Mouse (Mus musculus) spleen, adult 2 months (tissue): ENCODE measurements at regions not wholly inside any gene's neighbourhood (a gene's known extent, or its start where the extent isn't known, plus 50 kb on each side); places are given as distances from the start of the nearest gene placed in this dataset.

Source experiments
- CTCF ChIP-seq: fragments of 200-500 bp; IDR thresholded peaks from 2 replicates; pipeline ENCODE4 v1.5.1; 2011; ENCODE audit warnings: mild to moderate bottlenecking, inconsistent platforms; ENCODE audit not compliant: insufficient read depth, insufficient read length, insufficient replicate concordance; ENCODE audit errors: extremely low read depth
- POLR2A ChIP-seq: fragments of 200-500 bp; IDR thresholded peaks from 2 replicates; pipeline ENCODE4 v1.6.1; 2011; ENCODE audit warnings: low read depth, low read length, inconsistent platforms

- TF ChIP-seq POLR2A (no peak), CTCF (no peak)
Observed at GRCm38 (mm10) chr3:52929827-52930605, 87.0 kb downstream of the Cog6 start.
